ENCODE assay signal across 8 mouse cellular contexts in the genomic region with DNA sequence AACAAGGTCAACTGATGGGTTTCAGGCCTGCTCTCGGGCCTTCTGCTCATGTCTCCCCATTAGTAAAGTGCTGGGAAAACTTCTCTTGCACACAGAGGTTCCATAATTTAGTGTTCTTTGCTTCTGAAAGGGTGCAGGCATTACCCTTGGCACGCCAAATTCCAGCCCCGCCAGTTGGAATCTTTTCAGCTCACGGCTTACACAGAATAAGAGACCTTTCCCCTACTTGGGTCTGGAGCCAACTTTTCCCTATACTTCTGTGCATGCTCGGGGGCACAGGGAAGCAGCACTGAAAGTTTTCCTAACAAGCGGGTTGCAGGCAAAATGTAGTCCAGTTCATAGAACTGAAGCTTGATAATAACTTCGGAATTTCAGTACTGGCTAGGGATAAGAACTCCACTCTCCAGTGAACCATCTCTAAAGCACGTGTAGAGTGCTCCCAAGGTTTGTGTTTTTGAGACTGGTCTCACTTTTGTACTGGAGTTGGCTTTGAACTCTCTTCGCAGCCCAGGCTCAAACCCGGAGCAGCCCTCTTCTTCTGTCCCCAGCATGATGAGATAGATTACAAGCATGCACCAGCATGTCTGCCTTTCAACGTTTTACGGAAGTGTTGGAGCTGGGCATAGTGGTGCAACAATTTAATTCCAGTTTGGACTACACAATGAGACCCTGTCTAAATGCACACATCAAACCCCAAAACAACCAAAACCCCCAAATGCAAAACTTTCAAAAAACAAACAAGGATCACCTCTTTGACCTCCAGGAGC. TPM values are rescaled to one million over a fixed set of nuclear protein-coding genes. Genes with fewer than 3 reads are reported as not detected.
A peak's percentile ranks its signal among the peaks of the same experiment; 100 is the strongest.
DNase-seq lines count a peak whose midpoint lies in the region; ATAC-seq and TF ChIP-seq lines count a peak whose summit lies in the region.

No protein-coding gene starts in this region.

- H3K4me3 ChIP-seq in layer of hippocampus, adult 2 months = peak overlapping the region; percentile 91
- H3K4me3 ChIP-seq in forebrain, embryonic 12.5 days (replicated peaks) = peak overlapping the region; percentile 58
- peak overlapping the region; percentile 64 for H3K4me3 ChIP-seq in hindbrain, embryonic 15.5 days
- peak overlapping the region; percentile 69 to 80 for H3K4me3 ChIP-seq in liver, embryonic 14.5 days (ENCODE audit: insufficient read depth in 1 of 2, low read depth in 2 of 2, low read length in 2 of 2)

- H3K36me3 ChIP-seq in forebrain, embryonic 12.5 days (replicated peaks) = 0 out of 2 replicates have a peak, but pooled peaks cover 5% of the 10 kb centered on the region
- no peaks in the 10 kb centered on the region for H3K36me3 ChIP-seq in hindbrain, embryonic 15.5 days
- H3K36me3 ChIP-seq in liver, embryonic 14.5 days (replicated peaks; ENCODE audit: control insufficient read depth, insufficient read depth, low read depth) = no peaks in the 10 kb centered on the region

- peaks cover 21% of the 10 kb centered on the region for H3K4me1 ChIP-seq in forebrain, embryonic 12.5 days
- peaks cover 21% of the 10 kb centered on the region for H3K4me1 ChIP-seq in hindbrain, embryonic 15.5 days (replicated peaks)
- peaks cover 2 to 11% of the 10 kb centered on the region in 2 experiments; a peak in 3 of 4 replicates for H3K4me1 ChIP-seq in liver, embryonic 14.5 days (replicated peaks; ENCODE audit: control insufficient read depth in 2 of 2, insufficient read depth in 2 of 2, low read length in 1 of 2)

- peak in 1 of 2 experiments; percentile 34 for DNase-seq in layer of hippocampus, adult 2 months (ENCODE audit: low spot score in 2 of 2)
- no peak for DNase-seq in layer of hippocampus, adult 9-10 months (ENCODE audit: low spot score)
- peak; percentile 79 for DNase-seq in NIH3T3 (ENCODE audit: low read depth)
- no peak for DNase-seq in liver, embryonic 14.5 days (ENCODE audit: low read depth in 3 of 3, low spot score in 3 of 3)
- DNase-seq in ovary, postnatal 36 days (ENCODE audit: low spot score) = peak; percentile 54

- no peak for TF ChIP-seq CTCF in layer of hippocampus, adult 2 months (conservative IDR thresholded peaks at IDR 0.05)
- TF ChIP-seq CTCF in liver, embryonic 14.5 days (IDR thresholded peaks at IDR 0.05; ENCODE audit: low read depth) = no peak

- H3K9ac ChIP-seq in forebrain, embryonic 12.5 days = peak overlapping the region; percentile 57; the same call in 1 of the 2 replicates
- H3K9ac ChIP-seq in hindbrain, embryonic 15.5 days = peak overlapping the region; percentile 76
- peak overlapping the region; percentile 71 for H3K9ac ChIP-seq in liver, embryonic 14.5 days (replicated peaks)

- no peak for TF ChIP-seq EP300 in liver, embryonic 14.5 days (IDR thresholded peaks at IDR 0.05; ENCODE audit: low read depth)

- H3K27me3 ChIP-seq in forebrain, embryonic 12.5 days = no peaks in the 10 kb centered on the region
- H3K27me3 ChIP-seq in hindbrain, embryonic 15.5 days = no peaks in the 10 kb centered on the region
- no peaks in the 10 kb centered on the region for H3K27me3 ChIP-seq in liver, embryonic 14.5 days (ENCODE audit: control insufficient read depth, insufficient read depth, low read length)

- WGBS in forebrain, embryonic 12.5 days = 50% methylated on average over 12 of the region's 12 CpGs
- whole genome bisulfite sequencing in hindbrain, embryonic 15.5 days = 46% methylated on average over 12 of the region's 12 CpGs
- 25% methylated on average over 12 of the region's 12 CpGs for WGBS in liver, embryonic 14.5 days (ENCODE audit: insufficient replicate concordance)

- no peaks in the 10 kb centered on the region for H3K9me3 ChIP-seq in forebrain, embryonic 12.5 days
- H3K9me3 ChIP-seq in hindbrain, embryonic 15.5 days = no peaks in the 10 kb centered on the region
- no peaks in the 10 kb centered on the region for H3K9me3 ChIP-seq in liver, embryonic 14.5 days (ENCODE audit: control insufficient read depth, low read length)

- H3K27ac ChIP-seq in layer of hippocampus, adult 2 months = peak overlapping the region; percentile 95
- 0 out of 2 replicates have a peak overlapping the region, but pooled peaks have one; percentile 10 for H3K27ac ChIP-seq in forebrain, embryonic 12.5 days
- H3K27ac ChIP-seq in hindbrain, embryonic 15.5 days (replicated peaks) = peak overlapping the region; percentile 69
- H3K27ac ChIP-seq in liver, embryonic 14.5 days = no peak overlapping the region

- ATAC-seq in forebrain, embryonic 12.5 days (ENCODE audit: low FRiP score) = peak; percentile 24; the same call in 1 of the 2 replicates
- ATAC-seq in hindbrain, embryonic 15.5 days (ENCODE audit: low FRiP score, low read depth) = peak; percentile 19; the same call in 1 of the 2 replicates
- peak; percentile 26; the same call in 1 of the 2 replicates for ATAC-seq in liver, embryonic 14.5 days (ENCODE audit: insufficient read depth)
- ATAC-seq in megakaryocyte-erythroid progenitor cell, adult 5-6 weeks (replicated peaks; ENCODE audit: low FRiP score, low TSS enrichment, poor library complexity, severe bottlenecking) = no peak

- peak overlapping the region; percentile 64 for H3K4me2 ChIP-seq in forebrain, embryonic 12.5 days
- peak overlapping the region; percentile 80 for H3K4me2 ChIP-seq in hindbrain, embryonic 15.5 days
- H3K4me2 ChIP-seq in liver, embryonic 14.5 days (ENCODE audit: low read depth) = peak overlapping the region; percentile 77

RNA-seq across cellular contexts. Expression of a gene that starts 0.7 kb away (rescaled TPM):
- total RNA-seq in layer of hippocampus, adult 2 months (2021) = 10 to 100 TPM; 54.3 to 58.3 TPM
- polyA plus RNA-seq in forebrain, embryonic 12.5 days (2016; fragmentation: Nextera tagmentation; extraction: Ambion mirVana) = 4.6 and 5.3 TPM in 2 replicates
- 5.9 and 7.0 TPM in 2 replicates for polyA plus RNA-seq in hindbrain, embryonic 15.5 days (2015; fragmentation: Nextera tagmentation; extraction: Ambion mirVana)
- 5.1 and 5.3 TPM in 2 replicates for polyA plus RNA-seq in liver, embryonic 14.5 days (2012; rRNA removed)
- polyA plus RNA-seq in liver, embryonic 14.5 days (2014; fragmentation: Nextera tagmentation; extraction: Ambion mirVana) = 11.1 and 13.6 TPM in 2 replicates
- total RNA-seq in megakaryocyte-erythroid progenitor cell, adult 5-6 weeks (2014; fragmentation: Nextera tagmentation) = 20.0 and 24.3 TPM in 2 replicates
- 11.2 and 15.6 TPM in 2 replicates for total RNA-seq in megakaryocyte-erythroid progenitor cell, adult 5-6 weeks (2017)

RNA-seq across cellular contexts. Expression of a gene that starts 0.8 kb away (rescaled TPM):
- total RNA-seq in layer of hippocampus, adult 2 months (2021) = 10 to 100 TPM; 25.4 to 25.8 TPM
- 16.0 and 16.2 TPM in 2 replicates for polyA plus RNA-seq in forebrain, embryonic 12.5 days (2016; fragmentation: Nextera tagmentation; extraction: Ambion mirVana)
- 15.9 and 17.1 TPM in 2 replicates for polyA plus RNA-seq in hindbrain, embryonic 15.5 days (2015; fragmentation: Nextera tagmentation; extraction: Ambion mirVana)
- polyA plus RNA-seq in liver, embryonic 14.5 days (2012; rRNA removed) = 2.9 and 3.6 TPM in 2 replicates
- polyA plus RNA-seq in liver, embryonic 14.5 days (2014; fragmentation: Nextera tagmentation; extraction: Ambion mirVana) = 4.9 and 5.2 TPM in 2 replicates
- total RNA-seq in megakaryocyte-erythroid progenitor cell, adult 5-6 weeks (2014; fragmentation: Nextera tagmentation) = 16.2 and 17.0 TPM in 2 replicates
- total RNA-seq in megakaryocyte-erythroid progenitor cell, adult 5-6 weeks (2017) = 6.6 and 8.1 TPM in 2 replicates

RNA-seq across cellular contexts. Expression of a gene that starts 17.8 kb away (rescaled TPM):
- 10 to 100 TPM; 87.9 to 88.2 TPM for total RNA-seq in layer of hippocampus, adult 2 months (2021)
- 31.0 and 32.1 TPM in 2 replicates for polyA plus RNA-seq in forebrain, embryonic 12.5 days (2016; fragmentation: Nextera tagmentation; extraction: Ambion mirVana)
- 34.6 and 35.9 TPM in 2 replicates for polyA plus RNA-seq in hindbrain, embryonic 15.5 days (2015; fragmentation: Nextera tagmentation; extraction: Ambion mirVana)
- 6.8 and 7.8 TPM in 2 replicates for polyA plus RNA-seq in liver, embryonic 14.5 days (2012; rRNA removed)
- 13.4 and 14.9 TPM in 2 replicates for polyA plus RNA-seq in liver, embryonic 14.5 days (2014; fragmentation: Nextera tagmentation; extraction: Ambion mirVana)
- total RNA-seq in megakaryocyte-erythroid progenitor cell, adult 5-6 weeks (2014; fragmentation: Nextera tagmentation) = 22.6 and 29.3 TPM in 2 replicates
- total RNA-seq in megakaryocyte-erythroid progenitor cell, adult 5-6 weeks (2017) = 51.4 and 64.7 TPM in 2 replicates

RNA-seq across cellular contexts. Expression of a gene that starts 54.8 kb away (rescaled TPM):
- total RNA-seq in layer of hippocampus, adult 2 months (2021) = 1 to 10 TPM; 2.5 to 2.8 TPM
- 4.1 and 5.4 TPM in 2 replicates for polyA plus RNA-seq in forebrain, embryonic 12.5 days (2016; fragmentation: Nextera tagmentation; extraction: Ambion mirVana)
- 8.0 and 9.3 TPM in 2 replicates for polyA plus RNA-seq in hindbrain, embryonic 15.5 days (2015; fragmentation: Nextera tagmentation; extraction: Ambion mirVana)
- polyA plus RNA-seq in liver, embryonic 14.5 days (2012; rRNA removed) = 6.6 and 6.7 TPM in 2 replicates
- polyA plus RNA-seq in liver, embryonic 14.5 days (2014; fragmentation: Nextera tagmentation; extraction: Ambion mirVana) = 11.9 and 14.8 TPM in 2 replicates
- 23.7 and 36.7 TPM in 2 replicates for total RNA-seq in megakaryocyte-erythroid progenitor cell, adult 5-6 weeks (2014; fragmentation: Nextera tagmentation)
- total RNA-seq in megakaryocyte-erythroid progenitor cell, adult 5-6 weeks (2017) = 37.9 and 39.3 TPM in 2 replicates

Comparison
In these comparisons a context has a peak if more than half of its experiments do, and no peak if none do; other contexts are left out.
1. DNase-seq: peak in NIH3T3 (single experiment) and ovary, postnatal 36 days (single experiment); none in layer of hippocampus, adult 9-10 months (single experiment) and liver, embryonic 14.5 days (0 of 3).
2. Peak in every context shown above with its lines, with median percentiles within 50 percentile points of each other: H3K4me3 ChIP-seq, H3K4me2 ChIP-seq and H3K9ac ChIP-seq.